Mouse (Mus musculus): ENCODE data around the gene Txndc15.

DNA sequence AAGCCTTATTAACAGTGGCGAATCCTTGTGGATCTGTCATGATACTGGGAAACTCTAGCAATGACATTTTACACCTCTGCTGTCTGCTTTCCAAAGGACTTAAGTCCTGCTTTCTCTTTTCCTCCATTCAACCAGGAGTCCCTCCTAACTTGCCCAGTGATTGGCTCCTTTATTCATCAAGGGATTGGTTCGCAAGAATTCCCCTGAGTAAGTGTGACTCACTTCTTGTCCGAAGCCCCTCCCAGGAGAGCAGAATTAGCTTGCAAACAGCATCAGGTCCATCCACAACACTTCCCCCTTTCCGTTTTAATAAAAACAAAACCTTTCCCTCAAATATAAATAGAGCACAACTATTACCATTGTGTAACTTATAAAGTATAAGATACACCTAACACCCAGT, 10.1 kb upstream of the Txndc15 start:
- TF ChIP-seq CTCF (IDR thresholded peaks at IDR 0.05; ENCODE audit: borderline replicate concordance, insufficient read depth, low read depth, low read length) (no peak), POLR2A (IDR thresholded peaks at IDR 0.05; ENCODE audit: borderline replicate concordance, insufficient read depth, low read length) (no peak)
